Mouse (Mus musculus) ovary, postnatal 36 days (tissue): ENCODE measurements around the gene Olfr215.
A peak's percentile ranks its signal among the peaks of the same experiment; 100 is the strongest.
"Not testable (repeated sequence)": the region's sequence is repeated elsewhere in the genome, so short reads cannot be mapped to it uniquely, and the experiment has no call there.

Experiments
- DNase-seq: peaks from one replicate; pipeline ENCODE4 v3.0.0; 2022; ENCODE audit warnings: low spot score, mixed read lengths

The Olfr215 gene

GRCm38 (mm10) chr6:116584095-116584494 is at the start of gene Olfr215:
Gene Olfr215, minus strand, starts transcription at chr6:116584195.
- no peak for DNase-seq

- DNase-seq: peak; percentile 61
These were observed 48.1 kb upstream of the Olfr215 start for GRCm38 (mm10) chr6:116632129-116632528.

- DNase-seq: no peak
These were observed 45.8 kb upstream of the Olfr215 start for GRCm38 (mm10) chr6:116629766-116630165.

GRCm38 (mm10) chr6:116628539-116629171 is 44.7 kb upstream of the Olfr215 start, which contains the start of gene Zfp422:
Gene Zfp422, minus strand, starts transcription at chr6:116628999.
- peak; percentile 76 for DNase-seq

- no peak for DNase-seq
These were observed 44.1 kb upstream of the Olfr215 start for GRCm38 (mm10) chr6:116628095-116628494.

GRCm38 (mm10) chr6:116626417-116626816 is 42.4 kb upstream of the Olfr215 start:
- DNase-seq: not testable (repeated sequence)

GRCm38 (mm10) chr6:116621318-116622023 is 37.5 kb upstream of the Olfr215 start:
- DNase-seq: no peak

GRCm38 (mm10) chr6:116618073-116618472 is 34.1 kb upstream of the Olfr215 start:
- DNase-seq: no peak

- no peak for DNase-seq
These were observed 31.7 kb upstream of the Olfr215 start for GRCm38 (mm10) chr6:116615719-116616118.

GRCm38 (mm10) chr6:116607230-116607629 is 23.2 kb upstream of the Olfr215 start:
- no peak for DNase-seq

GRCm38 (mm10) chr6:116600969-116601368 is 17.0 kb upstream of the Olfr215 start:
- DNase-seq: not testable (repeated sequence)

- no peak for DNase-seq
These were observed 14.2 kb downstream of the Olfr215 start for GRCm38 (mm10) chr6:116569834-116570233.

- DNase-seq: no peak
These were observed 29.0 kb downstream of the Olfr215 start for GRCm38 (mm10) chr6:116554952-116555351.

GRCm38 (mm10) chr6:116553935-116554334 is 30.1 kb downstream of the Olfr215 start, which contains the start of gene Olfr214:
Gene Olfr214, plus strand, starts transcription at chr6:116554235.
- no peak for DNase-seq

GRCm38 (mm10) chr6:116550841-116551240 is 33.2 kb downstream of the Olfr215 start, which contains the start of gene Gm5580:
Gene Gm5580, plus strand, starts transcription at chr6:116551141.
- DNase-seq: not testable (repeated sequence)

- DNase-seq: no peak
These were observed 41.5 kb downstream of the Olfr215 start for GRCm38 (mm10) chr6:116542500-116542899.

GRCm38 (mm10) chr6:116538156-116538555 is 45.8 kb downstream of the Olfr215 start, which contains the start of gene Olfr213:
Gene Olfr213, plus strand, starts transcription at chr6:116538456.
- no peak for DNase-seq
